Mouse (Mus musculus) T-helper 17 cell (primary cell): ENCODE measurements at regions not wholly inside any gene's neighbourhood (a gene's known extent, or its start where the extent isn't known, plus 50 kb on each side); places are given as distances from the start of the nearest gene placed in this dataset.

ENCODE experiments used
- in situ Hi-C, 2 experiments: fragments of 300-600 bp; cut with MboI, MseI; formaldehyde crosslinking; loops; 1 replicate in 1 of 2; 2 replicates in 1 of 2; pipeline ENCODE4 v1.15.1; 2025; ENCODE audit warnings: high pct_unique_total_duplicates in 2 of 2

DNA sequence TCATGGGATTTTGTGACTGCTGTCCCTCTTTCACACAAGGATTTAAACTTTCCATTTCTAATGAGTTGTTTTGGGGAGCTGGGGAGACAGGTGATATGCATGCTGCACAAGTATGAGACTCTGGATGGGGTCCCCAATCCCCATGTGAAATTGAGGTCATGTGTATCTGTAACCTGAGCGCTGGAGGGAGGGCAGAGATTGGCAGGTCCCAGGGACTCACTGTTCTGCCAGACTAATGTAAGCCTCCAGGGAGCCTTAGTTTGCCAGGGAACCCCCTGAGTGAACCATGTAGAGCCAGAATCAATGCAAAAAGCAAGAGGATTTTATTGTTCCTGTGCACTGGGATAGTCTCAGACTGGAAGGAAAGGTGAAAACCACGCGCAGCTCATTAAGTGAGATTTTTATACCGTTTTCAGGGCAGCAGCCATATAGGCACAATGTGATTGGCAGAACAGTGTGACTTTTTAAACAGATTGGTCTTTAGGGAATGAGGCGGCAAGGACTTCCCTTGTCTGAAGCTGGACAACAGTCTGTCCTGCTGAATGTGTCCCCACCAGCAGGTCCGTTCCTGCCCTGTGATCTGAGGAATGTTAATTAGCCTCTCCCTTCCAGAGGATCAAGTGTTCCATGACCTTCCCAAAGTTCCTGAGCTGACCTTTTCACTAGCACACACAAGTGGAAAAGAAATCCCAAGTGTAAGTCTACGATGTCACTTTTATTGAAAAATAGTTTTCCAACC lies 59.9 kb upstream of the Oxgr1 start:
- in situ Hi-C loops: no loop called here

- in situ Hi-C loops: no loop called here
These were observed 60.5 kb upstream of the Oxgr1 start for GRCm38 (mm10) chr14:120102749-120103142.

- in situ Hi-C loops: no loop called here
These were observed 67.6 kb upstream of the Oxgr1 start for GRCm38 (mm10) chr14:120109846-120110245.

DNA sequence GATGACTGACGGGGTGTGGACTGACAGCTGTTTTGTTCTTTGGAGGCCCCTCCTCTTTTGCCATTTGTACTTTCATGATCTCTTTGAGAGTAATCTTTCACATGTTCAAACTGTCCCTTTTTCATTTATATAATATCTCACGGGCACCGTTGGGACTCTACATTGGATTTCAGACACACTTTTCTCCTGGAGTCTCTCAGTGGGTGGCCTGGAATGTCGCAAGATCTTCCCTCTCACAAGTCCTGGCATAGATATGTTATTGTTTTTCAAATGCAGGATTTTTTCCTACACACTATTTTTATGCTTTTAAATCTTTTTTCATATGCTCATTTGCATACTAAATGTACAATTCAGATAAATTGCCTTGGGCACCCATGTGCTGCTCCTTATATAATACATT lies 71.1 kb upstream of the Oxgr1 start:
- in situ Hi-C loops: no loop called here

DNA sequence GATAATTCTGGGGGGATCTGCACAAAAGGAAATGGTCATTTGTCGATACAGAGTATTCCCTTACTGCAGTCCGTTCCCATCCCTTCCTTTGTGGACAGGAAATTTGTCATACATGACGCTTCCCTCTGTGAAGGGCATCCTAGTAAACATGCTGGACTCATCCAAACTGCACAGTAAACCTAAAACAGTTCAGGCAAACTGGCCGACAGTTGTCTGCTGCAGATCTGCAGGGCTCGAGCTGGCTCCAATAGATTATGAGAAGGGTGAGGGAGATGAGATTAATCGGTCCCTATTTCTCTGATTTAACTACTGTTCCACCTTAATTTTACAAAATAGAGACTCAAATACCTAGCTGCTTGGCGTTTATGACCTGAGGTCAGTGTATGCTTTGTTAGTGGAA lies 76.3 kb upstream of the Oxgr1 start:
- in situ Hi-C loops: no loop called here

- in situ Hi-C loops: no loop called here
These were observed 76.9 kb upstream of the Oxgr1 start for GRCm38 (mm10) chr14:120119094-120119501.

GRCm38 (mm10) chr14:120119506-120119905 lies 77.3 kb upstream of the Oxgr1 start:
- in situ Hi-C loops: no loop called here

- in situ Hi-C loops: no loop called here
These were observed 78.0 kb upstream of the Oxgr1 start for GRCm38 (mm10) chr14:120120261-120120660.

DNA sequence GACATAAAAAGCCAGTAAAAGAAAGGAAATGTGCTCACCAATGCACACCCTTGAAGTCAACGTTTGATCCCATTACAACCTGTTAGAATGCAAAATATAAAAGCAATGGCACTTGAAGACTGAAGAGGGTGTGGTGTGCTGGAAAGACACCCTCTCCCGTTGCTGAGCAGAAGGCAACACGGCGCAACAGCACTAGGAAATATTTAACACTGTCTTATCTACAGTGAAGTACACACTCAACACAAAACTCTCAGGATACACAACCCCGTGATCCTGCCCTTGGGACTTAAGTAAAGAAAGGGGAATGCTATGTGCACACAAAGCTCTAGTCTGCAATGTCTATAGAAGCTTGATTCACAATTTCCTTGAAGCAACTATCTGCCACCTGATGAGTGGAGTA lies 83.1 kb upstream of the Oxgr1 start:
- in situ Hi-C loops: no loop called here

DNA sequence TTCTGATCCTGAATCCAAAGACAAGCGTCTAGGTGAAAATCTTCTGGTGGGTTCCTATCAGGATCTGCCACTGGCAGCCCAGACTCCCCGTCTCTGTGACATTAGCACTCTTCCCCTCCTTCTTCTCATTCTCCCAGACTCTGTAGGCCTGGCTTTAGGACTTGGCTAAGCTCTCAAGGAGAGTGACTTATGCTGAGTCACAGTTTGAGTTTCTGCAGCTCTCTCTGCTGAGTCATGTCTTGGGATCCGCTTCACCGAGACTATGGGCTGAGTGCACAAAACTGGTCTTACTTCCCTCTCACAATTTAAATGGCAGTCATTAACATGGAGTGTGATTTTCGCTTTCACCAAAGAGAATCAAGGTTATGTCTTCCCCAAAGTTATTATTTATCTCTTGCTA lies 85.2 kb upstream of the Oxgr1 start:
- in situ Hi-C loops: no loop called here

DNA sequence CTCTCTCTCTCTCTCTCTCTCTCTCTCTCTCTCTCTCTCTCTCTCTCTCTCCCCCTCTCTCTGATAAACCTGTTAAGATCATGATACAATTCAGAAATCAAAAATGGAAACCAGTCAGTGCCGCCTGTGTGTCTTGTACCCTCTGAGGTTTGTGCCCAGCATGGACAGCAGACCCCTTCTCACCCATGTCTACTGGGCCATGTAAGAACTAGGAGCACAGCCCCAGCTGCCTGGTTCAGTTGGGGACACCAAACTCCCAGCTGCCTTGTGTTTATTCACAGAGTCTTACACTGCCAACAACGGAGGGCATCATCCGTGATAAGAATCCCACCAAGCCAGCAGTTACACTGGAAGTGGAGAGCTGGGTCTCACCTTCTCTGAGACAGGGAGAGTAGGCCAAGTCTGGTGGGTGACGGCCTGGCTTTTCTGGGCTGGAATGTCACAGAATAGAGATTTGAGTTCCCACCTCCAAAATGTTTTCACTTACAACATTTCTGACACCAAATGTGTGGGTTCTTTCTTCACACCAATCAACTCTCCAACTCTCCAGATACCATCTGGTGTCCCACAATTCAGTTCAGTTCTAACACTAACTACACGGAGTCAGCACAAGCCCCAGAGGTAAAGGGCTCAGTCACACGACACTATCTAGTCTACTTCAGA lies 92.2 kb upstream of the Oxgr1 start:
- in situ Hi-C loops: loop anchor here (5.0 to 10.0 kb wide), 4 partner anchors 113 to 303 kb away; no protein-coding TSS in a partner anchor

DNA sequence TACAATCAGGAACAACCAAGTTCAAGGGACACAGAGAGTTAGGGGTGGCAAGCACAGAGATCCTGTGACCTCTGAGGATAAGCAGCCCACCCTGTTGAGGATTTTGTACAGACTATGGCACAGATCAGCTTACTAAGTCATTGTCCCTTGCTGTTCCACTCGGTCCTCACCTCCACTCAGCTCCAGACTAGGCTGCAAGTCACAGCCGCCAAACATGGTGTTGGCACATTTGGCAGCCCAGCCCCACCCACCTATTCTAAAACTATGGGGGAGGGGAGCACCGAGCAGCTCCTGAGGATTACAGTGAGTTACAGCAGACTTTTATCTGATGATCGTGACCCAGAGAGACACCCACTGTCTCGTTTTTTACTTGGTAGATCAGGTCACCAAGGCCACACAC lies 93.0 kb upstream of the Oxgr1 start:
- in situ Hi-C loops: loop anchor here (5.0 to 10.0 kb wide), 4 partner anchors 112 to 302 kb away; no protein-coding TSS in a partner anchor

DNA sequence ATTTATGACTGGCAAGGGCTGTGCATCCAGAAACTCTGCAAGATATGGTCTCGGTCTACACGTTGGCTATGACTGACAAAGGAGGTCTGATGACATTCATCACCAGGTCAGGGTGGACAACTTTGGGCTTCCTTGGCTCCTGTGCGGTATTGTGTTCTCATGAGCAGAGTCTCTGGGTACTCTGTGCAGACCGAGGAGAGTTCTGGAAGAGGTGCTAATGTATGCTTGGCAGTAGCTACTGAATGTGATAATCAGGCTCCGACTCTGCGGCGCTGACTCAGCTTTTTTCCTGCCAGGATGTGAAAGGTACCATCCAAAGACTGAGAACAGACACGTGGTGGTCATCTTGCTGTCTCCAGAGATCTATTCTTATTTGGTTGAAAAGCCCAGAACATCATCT lies 94.5 kb upstream of the Oxgr1 start:
- in situ Hi-C loops: loop anchor here (5.0 to 10.0 kb wide), 4 partner anchors 111 to 301 kb away; no protein-coding TSS in a partner anchor

DNA sequence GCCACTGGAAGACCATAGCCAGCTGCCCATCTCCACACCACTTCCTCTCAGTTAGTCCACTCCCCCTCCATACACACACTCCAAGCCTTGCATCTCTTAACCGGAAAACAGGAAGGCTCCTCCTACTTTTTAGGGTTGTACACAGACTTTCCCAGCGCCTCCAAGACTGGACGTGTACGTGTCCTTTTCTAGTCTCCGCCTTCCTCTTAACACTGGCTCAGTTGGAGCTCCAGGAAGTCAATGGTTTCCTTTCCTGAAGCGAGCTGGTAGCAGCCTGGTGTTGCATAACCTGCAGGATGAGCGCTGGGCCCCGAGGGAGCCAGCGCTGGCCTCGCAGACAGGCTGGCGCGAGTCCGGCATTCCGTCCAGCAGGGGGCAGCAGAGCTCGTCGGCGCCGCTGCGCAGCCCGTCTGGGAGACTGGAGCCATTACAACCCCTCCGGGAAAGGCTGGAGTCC lies 95.5 kb upstream of the Oxgr1 start:
- in situ Hi-C loops: loop anchor here (5.0 to 10.0 kb wide), 4 partner anchors 110 to 300 kb away; no protein-coding TSS in a partner anchor

- in situ Hi-C loops: loop anchor here (5.0 to 10.0 kb wide), 4 partner anchors 109 to 299 kb away; no protein-coding TSS in a partner anchor
These were observed 96.3 kb upstream of the Oxgr1 start for GRCm38 (mm10) chr14:120138546-120138945.

- in situ Hi-C loops: loop anchor here (5.0 to 10.0 kb wide), 4 partner anchors 108 to 298 kb away; no protein-coding TSS in a partner anchor
These were observed 97.0 kb upstream of the Oxgr1 start for GRCm38 (mm10) chr14:120139256-120139655.

DNA sequence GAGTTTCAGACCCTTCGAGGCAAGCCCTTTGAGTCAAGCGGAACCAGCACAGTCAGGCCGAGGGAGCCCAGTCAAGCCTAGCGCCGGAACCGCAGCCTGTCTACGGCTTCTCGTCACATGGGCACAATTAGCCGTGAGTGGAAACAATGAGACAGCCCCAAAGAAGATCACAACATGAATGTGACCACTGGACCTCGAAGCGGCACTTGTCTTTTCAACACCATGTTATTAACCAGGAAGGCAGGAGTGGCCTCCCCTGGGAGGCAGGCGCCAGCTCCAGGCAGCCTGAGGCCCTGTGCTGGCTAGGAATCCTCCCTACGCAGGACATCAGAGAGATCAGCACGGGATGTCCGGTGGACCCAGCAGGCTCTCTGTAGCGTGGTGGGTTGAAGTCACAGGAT lies 97.4 kb upstream of the Oxgr1 start:
- in situ Hi-C loops: loop anchor here (5.0 to 10.0 kb wide), 5 partner anchors 108 to 315 kb away; no protein-coding TSS in a partner anchor

GRCm38 (mm10) chr14:120140211-120140610 lies 98.0 kb upstream of the Oxgr1 start:
- in situ Hi-C loops: loop anchor here in 1 of 2 experiments (10.0 kb wide), 1 partner anchor 315 kb away; no protein-coding TSS in a partner anchor

- in situ Hi-C loops: loop anchor here in 1 of 2 experiments (10.0 kb wide), 1 partner anchor 314 kb away; no protein-coding TSS in a partner anchor
These were observed 98.8 kb upstream of the Oxgr1 start for GRCm38 (mm10) chr14:120140791-120141747.

GRCm38 (mm10) chr14:120142281-120142680 lies 100.0 kb upstream of the Oxgr1 start:
- in situ Hi-C loops: loop anchor here in 1 of 2 experiments (10.0 kb wide), 1 partner anchor 313 kb away; no protein-coding TSS in a partner anchor

DNA sequence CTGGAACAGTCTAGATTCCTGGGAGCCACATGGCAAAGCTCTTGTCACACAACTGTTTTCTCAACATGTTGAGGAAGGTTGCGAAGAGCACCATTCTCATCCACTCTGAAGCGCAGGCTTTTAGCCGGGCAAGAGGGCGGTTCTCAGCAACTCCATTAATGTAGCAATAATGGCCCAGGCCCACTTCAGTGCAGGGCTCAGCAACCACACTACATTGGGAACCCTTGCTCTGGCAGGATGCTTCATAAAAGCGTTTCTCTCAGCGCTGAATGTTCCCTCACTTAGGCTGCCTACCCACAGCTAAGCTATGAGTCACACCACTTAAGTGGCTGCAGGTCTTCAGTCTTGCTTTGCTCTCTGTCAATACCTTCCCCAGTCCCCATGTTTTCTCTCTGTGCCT lies 102.2 kb upstream of the Oxgr1 start:
- in situ Hi-C loops: loop anchor here in 1 of 2 experiments (10.0 kb wide), 1 partner anchor 310 kb away; no protein-coding TSS in a partner anchor
